11 mouse cellular contexts compared by ENCODE assay signal in the genomic region with DNA sequence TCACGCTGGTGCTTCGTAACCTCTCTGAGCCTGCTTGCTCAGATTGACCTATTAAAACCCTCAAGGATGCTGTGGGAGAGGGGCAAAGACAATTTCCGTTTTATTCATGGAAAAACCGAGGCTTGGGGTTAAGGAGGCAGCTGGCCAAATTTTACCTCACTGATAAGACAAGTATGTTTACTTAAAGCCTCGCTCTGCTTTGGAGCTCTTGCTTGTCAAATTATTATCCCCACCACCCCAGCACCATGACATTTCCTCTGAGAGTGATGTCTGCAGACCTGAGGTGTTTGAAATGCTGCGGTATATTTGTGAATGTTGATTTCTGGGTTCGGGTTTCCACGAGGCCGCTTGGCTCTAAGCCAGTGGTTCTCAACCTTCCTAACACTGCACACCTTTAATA. TPM values are rescaled to one million over a fixed set of nuclear protein-coding genes. Genes with fewer than 3 reads are reported as not detected.
A peak's percentile ranks its signal among the peaks of the same experiment; 100 is the strongest.
DNase-seq lines count a peak whose midpoint lies in the region; ATAC-seq lines count a peak whose summit lies in the region.
"Had no signal": no experiment of that assay in that cellular context is flagged by ENCODE, and none has a peak within 500 bp of the region (broad histone marks: within the 10 kb centered on the region; RNA-seq: fewer than 3 reads in every experiment).

No protein-coding gene starts in this region.

- intact Hi-C loops in gastrocnemius, postnatal 36 days (cut with DNase I) = no loop called here

- whole genome bisulfite sequencing in kidney, embryonic 15.5 days = 45% methylated on average over 9 of the region's 9 CpGs
- WGBS in embryonic facial prominence, embryonic 15.5 days = 52% methylated on average over 9 of the region's 9 CpGs
- 24% methylated on average over 9 of the region's 9 CpGs for WGBS in intestine, embryonic 15.5 days
- WGBS in neural tube, embryonic 13.5 days = 80% methylated on average over 9 of the region's 9 CpGs

- H3K4me1 ChIP-seq in kidney, embryonic 15.5 days = peaks cover 29% of the 10 kb centered on the region
- peaks cover 29% of the 10 kb centered on the region for H3K4me1 ChIP-seq in embryonic facial prominence, embryonic 15.5 days
- H3K4me1 ChIP-seq in intestine, embryonic 15.5 days (replicated peaks) = peaks cover 21% of the 10 kb centered on the region
- H3K4me1 ChIP-seq in neural tube, embryonic 13.5 days (replicated peaks) = peaks cover 40% of the 10 kb centered on the region

- no peak overlapping the region for H3K9ac ChIP-seq in kidney, embryonic 15.5 days
- 0 out of 2 replicates have a peak overlapping the region, but pooled peaks have one; percentile 81 for H3K9ac ChIP-seq in embryonic facial prominence, embryonic 15.5 days
- no peak overlapping the region for H3K9ac ChIP-seq in intestine, embryonic 15.5 days
- peak overlapping the region; percentile 92 for H3K9ac ChIP-seq in neural tube, embryonic 13.5 days

- H3K4me2 ChIP-seq in kidney, embryonic 15.5 days = peak overlapping the region; percentile 82
- peak overlapping the region; percentile 79 for H3K4me2 ChIP-seq in embryonic facial prominence, embryonic 15.5 days (replicated peaks)
- peak overlapping the region; percentile 84 for H3K4me2 ChIP-seq in intestine, embryonic 15.5 days (replicated peaks)
- H3K4me2 ChIP-seq in neural tube, embryonic 13.5 days = peak overlapping the region; percentile 89

- H3K36me3 ChIP-seq in kidney, embryonic 15.5 days = peaks cover 33% of the 10 kb centered on the region
- peaks cover 26% of the 10 kb centered on the region for H3K36me3 ChIP-seq in embryonic facial prominence, embryonic 15.5 days
- peaks cover 3% of the 10 kb centered on the region for H3K36me3 ChIP-seq in intestine, embryonic 15.5 days
- H3K36me3 ChIP-seq in neural tube, embryonic 13.5 days = peaks cover 20% of the 10 kb centered on the region

- no peaks in the 10 kb centered on the region for H3K27me3 ChIP-seq in kidney, embryonic 15.5 days
- H3K27me3 ChIP-seq in embryonic facial prominence, embryonic 15.5 days = no peaks in the 10 kb centered on the region
- no peaks in the 10 kb centered on the region for H3K27me3 ChIP-seq in intestine, embryonic 15.5 days (replicated peaks)
- no peaks in the 10 kb centered on the region for H3K27me3 ChIP-seq in neural tube, embryonic 13.5 days
- H3K27me3 ChIP-seq: Patski had no signal

- H3K4me3 ChIP-seq in kidney, embryonic 15.5 days (replicated peaks) = peak overlapping the region; percentile 78
- H3K4me3 ChIP-seq in embryonic facial prominence, embryonic 15.5 days (replicated peaks) = peak overlapping the region; percentile 83
- peak overlapping the region; percentile 77; the same call in 1 of the 2 replicates for H3K4me3 ChIP-seq in intestine, embryonic 15.5 days (replicated peaks)
- peak overlapping the region; percentile 85 for H3K4me3 ChIP-seq in neural tube, embryonic 13.5 days
- H3K4me3 ChIP-seq: left cerebral cortex, adult 2 months had no signal

- H3K27ac ChIP-seq in kidney, embryonic 15.5 days = no peak overlapping the region
- peak overlapping the region; percentile 34; the same call in 1 of the 2 replicates for H3K27ac ChIP-seq in embryonic facial prominence, embryonic 15.5 days (replicated peaks)
- no peak overlapping the region for H3K27ac ChIP-seq in intestine, embryonic 15.5 days
- no peak overlapping the region for H3K27ac ChIP-seq in neural tube, embryonic 13.5 days (replicated peaks)
- H3K27ac ChIP-seq: left cerebral cortex, adult 2 months had no signal

- H3K9me3 ChIP-seq in kidney, embryonic 15.5 days (replicated peaks) = no peaks in the 10 kb centered on the region
- H3K9me3 ChIP-seq in embryonic facial prominence, embryonic 15.5 days (replicated peaks) = no peaks in the 10 kb centered on the region
- H3K9me3 ChIP-seq in intestine, embryonic 15.5 days = no peaks in the 10 kb centered on the region
- H3K9me3 ChIP-seq in neural tube, embryonic 13.5 days = no peaks in the 10 kb centered on the region

- no peak for DNase-seq in kidney, adult 9 months
- DNase-seq in gastrocnemius, postnatal 36 days = no peak
- no peak for DNase-seq in adrenal gland, postnatal 4 days (ENCODE audit: low spot score in 2 of 2)
- DNase-seq in left cerebral cortex, adult 8-10 months (ENCODE audit: low spot score in 2 of 2) = no peak
- DNase-seq: right cerebral cortex, adult 18-20 months had no signal

- ATAC-seq in kidney, embryonic 15.5 days (replicated peaks; ENCODE audit: low FRiP score) = no peak
- no peak for ATAC-seq in embryonic facial prominence, embryonic 15.5 days (ENCODE audit: insufficient number of reproducible peaks, low FRiP score, low TSS enrichment, low read depth)
- ATAC-seq in intestine, embryonic 15.5 days = no peak
- ATAC-seq in neural tube, embryonic 13.5 days (ENCODE audit: low read depth) = no peak
- ATAC-seq: Patski had no signal

RNA-seq across cellular contexts. Expression of gene Cand2, which starts 2.0 kb away (rescaled TPM):
- polyA plus RNA-seq in kidney, embryonic 15.5 days (2015; fragmentation: Nextera tagmentation; extraction: Ambion mirVana) = 35.2 and 37.4 TPM in 2 replicates
- 33.6 and 33.7 TPM in 2 replicates for polyA plus RNA-seq in embryonic facial prominence, embryonic 15.5 days (2015; fragmentation: Nextera tagmentation; extraction: Ambion mirVana)
- polyA plus RNA-seq in intestine, embryonic 15.5 days (2015; fragmentation: Nextera tagmentation; extraction: Ambion mirVana) = 16.8 and 17.2 TPM in 2 replicates
- 13.2 and 15.8 TPM in 2 replicates for polyA plus RNA-seq in neural tube, embryonic 13.5 days (2015; fragmentation: Nextera tagmentation; extraction: Ambion mirVana)
- total RNA-seq in gastrocnemius, postnatal 36 days (2021) = 10 to 100 TPM; 66.8 to 71.3 TPM
- total RNA-seq in adrenal gland, postnatal 4 days (2021) = 10 to 100 TPM; 23.4 to 24.2 TPM
- 1 to 10 TPM; 3.2 to 3.4 (median 3.2) TPM for total RNA-seq in left cerebral cortex, adult 8-10 months (2022)

RNA-seq across cellular contexts. Expression of gene Tmem40, which starts 14.2 kb away (rescaled TPM):
- 1.8 and 2.2 TPM in 2 replicates for polyA plus RNA-seq in kidney, embryonic 15.5 days (2015; fragmentation: Nextera tagmentation; extraction: Ambion mirVana)
- polyA plus RNA-seq in embryonic facial prominence, embryonic 15.5 days (2015; fragmentation: Nextera tagmentation; extraction: Ambion mirVana) = 23.9 and 28.9 TPM in 2 replicates
- polyA plus RNA-seq in intestine, embryonic 15.5 days (2015; fragmentation: Nextera tagmentation; extraction: Ambion mirVana) = 0.78 and 1.2 TPM in 2 replicates
- polyA plus RNA-seq in neural tube, embryonic 13.5 days (2015; fragmentation: Nextera tagmentation; extraction: Ambion mirVana) = 1.6 and 2.5 TPM in 2 replicates
- under 1 TPM in 1 of 2 experiments, not detected in 1; 0.72 TPM for total RNA-seq in gastrocnemius, postnatal 36 days (2021)
- total RNA-seq in adrenal gland, postnatal 4 days (2021) = 1 to 10 TPM; 1.2 to 1.5 TPM
- 1 to 10 TPM in 3 of 4 experiments, under 1 TPM in 1; 0.57 to 1.8 (median 1.6) TPM for total RNA-seq in left cerebral cortex, adult 8-10 months (2022)
- polyA plus RNA-seq: Patski had no signal

RNA-seq across cellular contexts. Expression of gene Rpl32, which starts 32.2 kb away (rescaled TPM):
- 2,232 and 2,490 TPM in 2 replicates for polyA plus RNA-seq in kidney, embryonic 15.5 days (2015; fragmentation: Nextera tagmentation; extraction: Ambion mirVana)
- 2,086 and 2,192 TPM in 2 replicates for polyA plus RNA-seq in embryonic facial prominence, embryonic 15.5 days (2015; fragmentation: Nextera tagmentation; extraction: Ambion mirVana)
- 2,172 and 2,428 TPM in 2 replicates for polyA plus RNA-seq in intestine, embryonic 15.5 days (2015; fragmentation: Nextera tagmentation; extraction: Ambion mirVana)
- 1,247 and 1,390 TPM in 2 replicates for polyA plus RNA-seq in neural tube, embryonic 13.5 days (2015; fragmentation: Nextera tagmentation; extraction: Ambion mirVana)
- total RNA-seq in gastrocnemius, postnatal 36 days (2021) = 100 to 1,000 TPM; 492 to 563 TPM
- 1,000 to 10,000 TPM; 1,843 to 1,894 TPM for total RNA-seq in adrenal gland, postnatal 4 days (2021)
- total RNA-seq in left cerebral cortex, adult 8-10 months (2022) = 100 to 1,000 TPM; 503 to 593 (median 546) TPM

Comparison
In these comparisons a context has a peak if more than half of its experiments do, and no peak if none do; other contexts are left out.
1. H3K9ac ChIP-seq: peak in embryonic facial prominence, embryonic 15.5 days (single experiment) and neural tube, embryonic 13.5 days (single experiment); none in kidney, embryonic 15.5 days (single experiment) and intestine, embryonic 15.5 days (single experiment).
2. Peak in every context shown above with its lines, with median percentiles within 50 percentile points of each other: H3K4me2 ChIP-seq and H3K4me3 ChIP-seq.